Mouse (Mus musculus) heart, postnatal 10 days (tissue): ENCODE results near the gene Vsir. TPM values are rescaled to one million over a fixed set of nuclear protein-coding genes. Genes with fewer than 3 reads are reported as not detected.

Source experiments
- DNase-seq, 2 experiments: peaks; one replicate each; pipeline ENCODE4 v3.0.0; 2021
- intact Hi-C: fragments of 180-260 bp; cut with DNase I; formaldehyde crosslinking; loops from one replicate; pipeline ENCODE4 v1.15.1; 2025
- total RNA-seq, 2 experiments: library from RNA; stranded (reverse); gene quantifications; 2 replicates each; pipeline ENCODE4 v1.2.3; 2021

Vsir gene
- total RNA-seq, 2 experiments from 2014 or later, result 20.4 to 27.3 TPM

DNA sequence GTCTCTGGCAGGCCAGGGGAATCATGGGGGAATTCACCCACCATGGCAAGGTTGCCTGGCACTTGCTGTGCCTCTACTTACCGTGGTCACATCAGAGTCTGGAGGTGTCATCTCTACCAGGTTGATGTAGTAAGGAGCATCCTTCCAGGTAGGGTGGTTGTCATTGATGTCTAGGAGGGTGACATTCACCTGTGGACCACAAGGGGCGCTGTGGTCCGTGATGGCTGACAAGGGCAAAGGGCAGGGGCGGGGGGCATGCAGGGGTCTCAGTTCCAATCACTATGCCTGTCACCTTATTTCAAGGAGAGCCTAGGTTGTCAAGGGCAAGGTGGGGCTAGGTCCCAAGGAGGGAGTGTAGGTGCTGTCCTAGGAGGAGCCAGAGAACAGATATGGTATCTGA lies 73.0 kb downstream of the Vsir start:
- no peak for DNase-seq
- intact Hi-C loops, result loop anchor here (5.0 kb wide), 1 partner anchor 108 kb away; no protein-coding TSS in a partner anchor

Other genes starting within 250 kb of the Vsir start
- 10 to 100 TPM in 1 of 2 experiments, 1 to 10 TPM in 1; 8.8 to 11.0 TPM for gene Spock2, start 240.6 kb upstream of the Vsir start, total RNA-seq
- 1 to 10 TPM; 1.4 to 1.8 TPM for gene Chst3, start 127.6 kb upstream of the Vsir start, total RNA-seq
- gene Psap, start 69.2 kb upstream of the Vsir start, total RNA-seq, result 100 to 1,000 TPM; 806 to 812 TPM
- gene Gm17455, start 52.9 kb downstream of the Vsir start, total RNA-seq, result not detected